Mouse (Mus musculus): Measurements from ENCODE around the gene Fth1. TPM values are rescaled to one million over a fixed set of nuclear protein-coding genes. Genes with fewer than 3 reads are reported as not detected.

Gene Fth1
- total RNA-seq, 2 experiments from 2014 or later, result 2,856 to 3,180 TPM

DNA sequence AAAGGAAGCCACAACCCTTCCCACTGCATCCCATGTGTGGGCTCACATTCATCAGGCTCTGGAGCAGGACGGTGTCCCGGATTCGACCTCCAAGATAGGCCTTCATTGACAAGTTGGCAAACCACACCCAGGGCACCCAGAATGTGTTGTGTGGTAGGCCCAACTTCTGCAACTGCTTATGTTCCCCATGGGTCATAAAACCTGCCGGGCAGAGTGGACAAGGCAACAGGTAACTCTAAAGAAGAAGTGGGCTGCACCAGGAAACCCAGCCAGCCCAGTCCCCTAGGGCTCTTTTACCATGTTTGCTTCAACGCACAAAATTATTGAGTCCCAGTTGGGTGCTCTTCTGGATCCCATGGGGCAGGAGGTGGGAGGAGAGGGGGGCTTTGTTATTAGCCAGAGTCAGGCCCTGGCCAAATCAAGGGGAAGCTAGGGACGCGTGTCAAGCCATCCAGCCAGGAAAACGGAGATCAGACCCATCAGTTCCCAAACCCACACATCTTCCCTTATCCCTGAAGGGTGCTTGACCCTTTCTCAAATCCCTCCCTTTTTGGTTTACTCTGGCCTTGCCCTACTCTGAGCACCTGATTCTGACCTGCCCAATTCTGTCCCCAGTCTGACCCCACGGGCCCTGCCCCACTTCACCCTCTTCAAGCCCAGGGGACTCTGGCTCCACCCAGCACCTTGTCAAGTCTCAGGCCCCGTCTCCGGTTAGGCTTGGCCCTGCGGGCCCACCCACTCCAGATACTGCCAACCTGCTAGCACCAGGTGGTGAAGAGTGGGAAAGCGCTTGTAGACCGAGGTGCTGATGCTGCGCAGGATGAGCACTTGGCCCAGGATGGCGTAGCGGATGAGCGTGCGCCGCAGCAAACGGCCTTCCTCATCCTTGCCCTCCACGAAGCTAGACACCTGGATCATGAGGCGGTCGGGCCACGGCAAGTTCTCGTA is 11.9 kb downstream of the Fth1 start:
- DNase-seq, result no peak

DNA sequence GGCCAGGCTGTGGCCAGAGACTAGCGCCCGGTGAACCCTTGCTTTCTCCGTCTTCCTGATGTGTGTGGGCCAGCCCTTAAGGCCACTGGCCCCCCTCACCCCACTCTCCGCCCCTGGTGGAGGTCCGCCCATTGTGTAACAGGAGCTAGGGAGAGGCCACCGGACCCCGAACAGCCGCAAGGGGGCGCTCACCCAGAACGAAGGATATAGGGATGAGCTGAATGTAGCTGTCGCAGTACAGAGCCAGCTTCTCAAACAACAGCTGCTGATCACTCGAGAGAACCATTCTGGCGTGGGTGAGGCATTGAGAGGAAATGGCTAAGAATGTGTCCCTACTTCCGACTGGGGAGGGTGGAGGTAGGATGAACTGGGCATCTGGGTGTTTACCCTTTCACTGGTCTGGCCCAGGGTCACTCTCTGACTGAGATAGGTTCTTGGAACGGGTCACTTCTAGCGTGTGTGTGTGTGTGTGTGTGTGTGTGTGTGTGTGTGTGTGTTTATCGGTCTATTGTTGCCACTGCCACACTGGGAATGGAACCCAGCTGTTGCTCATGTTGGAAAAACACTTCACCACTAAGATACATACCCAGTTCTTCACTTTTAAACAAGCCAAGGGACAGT is 12.7 kb downstream of the Fth1 start:
- peak; percentile 82 to 84 for DNase-seq

DNA sequence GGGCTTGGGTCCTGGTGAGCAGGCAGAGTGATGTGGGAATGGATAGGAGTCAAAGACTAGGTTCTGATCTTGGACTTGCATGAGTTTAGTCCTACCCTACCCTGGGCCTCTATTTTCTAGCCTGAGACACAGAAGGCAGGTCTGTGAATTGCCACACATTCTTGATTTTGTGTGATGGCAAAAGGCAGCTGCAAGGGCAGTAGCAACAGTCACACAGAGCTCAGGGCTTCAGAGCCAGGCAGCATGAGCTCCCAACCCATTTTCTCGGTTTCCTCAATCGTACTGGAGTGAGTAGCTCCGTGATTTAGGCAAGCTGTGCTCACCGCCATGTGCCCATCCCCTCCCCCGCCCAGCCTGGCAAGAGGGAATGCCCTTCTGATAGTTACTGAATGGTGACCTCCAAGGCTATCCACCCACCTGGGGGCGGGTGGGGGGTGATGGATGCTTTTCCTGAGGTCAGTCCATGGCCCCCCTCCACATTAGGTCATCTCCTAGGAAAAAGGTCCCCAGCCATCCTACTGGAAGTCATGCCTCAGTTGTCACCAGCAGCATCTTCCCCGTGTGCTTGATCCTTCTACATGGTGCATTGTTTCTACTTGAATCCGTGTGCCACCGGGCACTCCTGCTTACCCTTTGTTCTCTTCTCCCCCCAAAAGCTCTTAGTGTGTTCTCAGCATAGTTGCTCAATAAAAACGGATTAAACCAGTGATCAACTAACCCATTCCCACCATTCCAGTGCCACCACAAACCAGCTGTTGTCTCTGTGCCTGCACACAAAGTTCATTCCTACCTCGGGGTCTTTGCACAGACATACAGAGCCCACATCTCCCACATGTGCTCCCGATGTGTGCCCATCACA is 17.0 kb downstream of the Fth1 start:
- no peak for DNase-seq

DNA sequence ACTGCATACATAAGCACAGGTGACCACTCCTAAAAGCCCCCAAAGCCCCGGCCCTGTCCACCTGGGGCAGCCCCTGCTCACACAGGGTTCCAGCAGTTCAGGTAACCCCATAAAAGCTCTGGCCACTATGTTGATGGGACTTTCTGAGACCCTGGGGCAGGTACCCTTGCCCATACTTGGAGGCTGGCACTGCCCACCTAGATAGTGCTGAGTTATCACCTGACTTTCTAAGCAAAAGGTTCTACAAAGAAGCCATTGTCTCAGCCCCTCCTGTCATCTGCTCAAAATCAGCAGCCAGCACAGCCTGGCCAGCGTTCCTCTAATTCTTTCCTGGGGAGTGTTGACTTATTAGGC is 17.6 kb downstream of the Fth1 start:
- DNase-seq, result no peak

DNA sequence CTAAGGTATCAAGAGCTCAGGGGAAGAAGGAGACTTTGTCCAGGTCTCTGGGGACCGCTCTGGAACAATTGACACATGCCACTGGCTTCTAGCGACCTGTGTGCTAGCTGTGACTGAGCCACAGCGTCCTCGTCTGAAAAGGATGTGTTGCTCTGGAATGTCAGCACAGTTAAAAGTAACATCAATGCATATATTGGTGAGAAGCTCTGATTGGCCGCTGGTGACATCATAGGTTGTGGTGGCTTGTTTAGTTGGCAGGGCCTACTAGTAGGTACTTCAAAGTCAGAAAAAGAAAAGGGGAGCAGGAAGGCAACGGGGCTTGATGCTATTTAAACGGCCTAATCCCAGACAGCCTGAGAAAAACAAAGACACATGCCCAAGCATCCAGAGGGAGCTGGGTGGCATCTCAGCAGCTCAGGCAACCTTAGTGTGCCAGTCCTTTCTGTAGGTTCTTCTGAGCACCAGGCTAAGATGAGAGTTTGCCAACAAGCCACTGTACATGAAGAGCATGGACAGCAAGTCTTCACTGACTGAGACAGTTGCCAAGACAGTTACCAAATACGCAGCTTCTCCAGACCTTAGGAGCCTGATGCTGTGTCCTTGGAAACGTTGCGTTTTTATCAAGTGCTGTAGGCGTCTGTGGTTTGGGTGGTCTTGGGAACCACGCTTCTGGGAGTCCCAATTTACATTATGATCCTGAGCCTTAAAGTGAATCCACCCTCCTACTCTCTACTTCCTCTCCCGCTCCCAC is 18.5 kb downstream of the Fth1 start:
- no peak for DNase-seq

DNA sequence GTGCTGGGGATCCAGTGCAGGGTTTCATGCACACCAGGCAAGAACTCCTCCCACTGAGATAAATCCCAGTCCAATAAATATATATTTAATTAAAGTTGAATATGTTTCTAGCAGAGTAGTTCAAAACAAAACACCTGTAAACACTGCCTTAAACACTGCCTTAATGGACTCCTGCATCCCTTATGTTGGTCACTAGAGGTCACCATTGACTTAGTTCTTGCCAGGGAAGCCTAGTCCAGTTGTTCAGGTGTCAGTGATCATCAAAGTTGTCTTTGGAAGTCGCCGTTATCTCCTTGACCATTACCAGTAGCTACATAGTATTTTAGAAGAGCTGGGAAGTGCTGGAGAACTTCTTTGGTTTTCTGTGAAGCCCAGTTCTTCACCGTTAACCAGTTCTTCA is 19.9 kb downstream of the Fth1 start:
- no peak for DNase-seq

DNA sequence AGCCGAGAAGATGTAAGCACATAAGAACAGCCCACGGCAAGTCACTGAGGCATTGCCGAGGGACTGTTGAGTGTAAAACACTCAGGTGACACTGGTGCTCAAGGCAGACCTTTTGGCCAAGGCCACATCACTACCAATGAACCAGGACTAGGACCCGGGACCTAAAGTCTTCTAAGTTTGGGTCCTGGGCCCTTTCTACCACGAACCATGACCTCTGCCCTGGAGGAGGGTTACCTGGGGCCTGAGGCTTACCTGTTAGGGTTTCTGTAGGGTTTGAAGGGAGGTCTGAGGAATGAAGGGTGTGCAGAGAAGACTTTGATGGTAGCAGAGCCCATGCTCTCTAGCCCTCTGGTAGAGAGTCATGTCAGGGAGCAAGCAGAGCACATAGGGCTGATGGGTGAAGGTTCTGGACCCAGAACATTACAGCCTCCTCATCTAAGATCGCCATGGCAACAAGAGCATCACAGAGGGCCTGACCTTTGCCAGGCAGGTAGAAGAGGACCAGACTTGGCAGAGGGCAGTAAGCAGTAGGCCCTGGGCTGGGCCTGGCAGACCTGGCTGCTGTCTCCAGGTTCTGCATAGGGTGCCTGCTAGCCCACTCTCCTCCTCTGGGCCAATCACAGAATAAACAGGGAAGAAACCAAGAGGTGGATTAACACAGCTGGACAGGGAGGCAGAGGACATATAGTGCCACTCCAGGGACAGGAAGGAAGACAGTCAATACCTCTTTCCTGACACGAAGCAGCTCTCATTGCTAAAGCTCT is 21.0 kb downstream of the Fth1 start, which contains the start of the genes Best1 and Rab3il1:
Best1 (minus strand) TSS at position 428 of the 764 bp plus-strand sequence.
Rab3il1 (plus strand) TSS at position 464 of the 764 bp plus-strand sequence.
- no peak for DNase-seq

DNA sequence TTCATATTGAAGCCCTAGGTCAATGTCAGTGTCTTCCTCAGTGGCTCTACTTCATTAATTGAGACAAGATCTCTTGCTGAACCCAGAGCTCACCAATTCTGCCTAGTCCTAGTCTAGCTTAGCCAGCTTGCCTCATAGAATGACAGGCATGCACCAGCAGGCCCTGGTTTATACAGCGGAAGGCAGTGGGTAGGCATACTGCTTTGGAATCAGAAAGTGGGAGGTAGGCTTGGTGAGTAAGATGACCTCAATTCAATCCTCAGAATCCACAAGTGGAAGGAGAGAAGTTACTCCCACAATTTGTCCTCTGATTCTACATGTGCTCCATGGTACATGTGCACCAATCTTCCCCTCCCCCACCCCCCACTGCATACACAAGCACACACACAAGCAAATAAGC is 23.3 kb downstream of the Fth1 start:
- DNase-seq, result no peak

DNA sequence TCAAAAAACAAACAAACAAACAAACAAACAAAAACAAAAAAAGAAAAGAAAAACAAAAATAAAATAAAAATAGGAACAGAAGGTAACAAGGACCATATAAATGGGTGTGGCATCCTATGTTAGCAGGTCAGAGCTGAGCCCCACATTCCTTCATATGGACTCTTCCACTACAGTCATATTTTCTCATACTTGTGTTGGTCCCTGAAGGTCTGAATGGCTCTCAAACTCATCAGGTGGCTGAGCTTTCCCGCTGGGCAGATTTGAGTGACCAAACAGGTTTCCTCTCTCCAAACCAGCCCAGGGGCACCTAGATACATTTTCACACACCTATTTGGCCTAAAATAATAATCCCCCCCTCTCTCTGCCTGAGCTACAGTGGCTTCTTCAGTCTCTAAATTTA is 31.0 kb downstream of the Fth1 start:
- no peak for DNase-seq

DNA sequence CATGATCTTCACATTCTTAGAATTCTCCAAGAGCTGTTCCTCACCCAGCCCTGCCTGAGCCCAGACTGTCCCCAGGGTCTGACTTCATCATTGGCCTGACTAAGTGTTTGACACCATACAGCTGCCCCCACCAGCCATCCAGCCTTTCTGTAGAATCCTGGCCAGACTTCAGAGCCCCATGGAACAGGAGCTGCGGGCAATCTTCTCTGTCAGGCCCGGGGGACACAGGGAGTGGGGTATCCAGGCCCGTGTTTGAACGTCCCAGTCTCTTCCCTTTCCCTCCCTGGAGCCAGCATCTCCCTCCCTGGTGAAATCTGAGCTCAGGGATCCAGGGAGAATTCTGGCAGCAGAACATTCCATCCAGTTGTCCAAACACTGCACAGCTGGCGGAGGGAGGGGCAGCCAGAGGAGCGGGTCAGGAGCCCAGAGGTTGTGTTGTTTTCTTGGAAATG is 32.5 kb downstream of the Fth1 start:
- no peak for DNase-seq

DNA sequence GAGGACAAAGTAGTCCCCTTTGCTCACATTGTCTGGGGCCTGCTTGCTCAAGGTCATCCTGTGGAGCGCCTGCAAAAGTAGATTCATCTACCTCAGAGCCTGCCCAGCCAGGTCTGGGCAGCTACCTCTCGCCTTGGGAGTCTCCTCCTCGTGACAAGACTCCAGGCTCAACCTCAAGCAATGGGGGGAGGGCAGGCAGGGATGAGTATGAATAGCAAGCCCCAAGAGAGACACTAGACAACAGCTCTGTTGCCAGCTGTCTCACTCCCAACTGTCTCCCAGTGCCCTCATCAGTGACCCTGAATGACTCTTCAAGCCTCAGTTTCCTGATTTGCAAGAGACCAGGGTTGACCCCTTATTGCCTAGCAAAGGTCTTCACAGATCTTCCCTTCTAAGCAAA is 33.0 kb downstream of the Fth1 start:
- DNase-seq, result no peak

DNA sequence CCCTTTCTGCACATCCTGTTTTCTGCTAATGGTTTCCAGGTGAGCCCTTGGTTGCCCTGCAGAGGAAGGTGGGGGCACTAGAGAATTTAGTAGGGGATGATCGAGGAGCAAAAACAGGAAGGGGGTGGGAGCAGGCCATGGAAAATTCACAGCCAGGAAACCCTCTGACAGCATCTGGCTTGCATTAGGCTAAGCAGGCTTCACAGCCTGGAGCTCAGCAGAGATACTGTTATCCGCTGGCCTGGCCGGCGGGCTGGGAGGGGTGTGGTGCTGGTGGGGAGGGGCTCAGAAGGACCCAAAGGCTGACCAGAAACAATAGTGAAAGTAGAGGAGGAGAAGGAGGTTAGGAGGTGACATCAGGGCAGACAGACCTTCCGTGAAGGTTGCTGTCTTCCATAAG is 33.5 kb downstream of the Fth1 start:
- no peak for DNase-seq

DNA sequence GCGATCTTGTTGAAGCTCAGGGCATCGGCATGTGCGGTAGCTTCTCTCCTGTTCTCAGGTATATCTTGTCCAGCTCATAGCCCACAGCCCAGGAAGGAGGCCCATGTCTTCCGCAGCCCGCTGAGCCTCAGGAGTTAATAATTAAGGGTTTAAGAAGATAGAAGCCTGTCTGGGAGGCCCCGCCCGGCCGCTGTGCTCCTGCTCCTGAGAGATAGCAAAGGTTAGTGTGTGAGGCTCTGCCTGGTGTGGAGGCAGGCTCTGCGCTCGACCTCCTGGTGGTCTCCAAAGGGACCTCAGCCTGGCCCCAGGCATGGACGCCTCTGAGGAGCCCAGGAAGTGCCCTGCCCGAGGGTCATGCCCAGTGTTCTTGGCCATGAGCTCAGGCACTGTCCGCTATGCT is 34.4 kb downstream of the Fth1 start:
- DNase-seq, result no peak

DNA sequence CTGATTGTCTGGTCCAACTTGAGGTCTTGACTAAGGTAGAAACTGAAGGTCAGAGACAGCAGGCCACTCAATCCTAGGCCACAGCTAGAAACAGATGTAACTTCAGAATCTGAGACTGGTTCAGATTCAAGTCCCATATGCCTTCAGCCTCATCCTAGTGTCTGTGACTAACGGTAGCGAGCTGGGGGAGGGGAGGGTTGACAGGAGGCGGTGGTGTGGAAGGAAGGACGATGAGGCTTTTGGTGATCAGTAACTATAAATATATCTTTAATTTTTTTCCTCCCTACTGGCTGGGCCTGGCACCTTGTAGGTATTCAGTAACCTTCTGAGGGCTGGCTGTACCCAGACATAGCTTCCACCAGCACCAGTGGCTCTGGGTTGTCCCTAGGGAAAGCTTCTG is 35.0 kb downstream of the Fth1 start:
- DNase-seq, result no peak

DNA sequence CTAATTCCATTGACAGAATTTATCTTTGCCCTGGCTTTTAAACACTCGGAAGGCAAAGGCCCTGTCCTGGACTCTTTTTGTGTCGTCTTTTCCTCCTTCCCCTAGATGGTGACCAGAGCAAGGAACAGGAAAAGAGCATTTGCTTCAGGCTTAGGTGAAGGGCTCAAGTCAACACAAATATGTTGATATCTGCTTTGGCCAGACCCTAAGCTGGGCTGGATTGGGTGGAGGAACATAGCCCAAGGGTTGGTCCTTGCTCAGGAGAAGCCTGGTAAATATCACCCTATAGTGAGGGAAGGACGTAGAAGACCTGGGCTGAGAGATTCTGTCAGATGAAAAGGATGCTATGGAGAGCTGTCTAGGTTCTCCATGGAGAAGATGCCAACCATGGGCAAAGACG is 35.8 kb downstream of the Fth1 start:
- DNase-seq, result no peak

DNA sequence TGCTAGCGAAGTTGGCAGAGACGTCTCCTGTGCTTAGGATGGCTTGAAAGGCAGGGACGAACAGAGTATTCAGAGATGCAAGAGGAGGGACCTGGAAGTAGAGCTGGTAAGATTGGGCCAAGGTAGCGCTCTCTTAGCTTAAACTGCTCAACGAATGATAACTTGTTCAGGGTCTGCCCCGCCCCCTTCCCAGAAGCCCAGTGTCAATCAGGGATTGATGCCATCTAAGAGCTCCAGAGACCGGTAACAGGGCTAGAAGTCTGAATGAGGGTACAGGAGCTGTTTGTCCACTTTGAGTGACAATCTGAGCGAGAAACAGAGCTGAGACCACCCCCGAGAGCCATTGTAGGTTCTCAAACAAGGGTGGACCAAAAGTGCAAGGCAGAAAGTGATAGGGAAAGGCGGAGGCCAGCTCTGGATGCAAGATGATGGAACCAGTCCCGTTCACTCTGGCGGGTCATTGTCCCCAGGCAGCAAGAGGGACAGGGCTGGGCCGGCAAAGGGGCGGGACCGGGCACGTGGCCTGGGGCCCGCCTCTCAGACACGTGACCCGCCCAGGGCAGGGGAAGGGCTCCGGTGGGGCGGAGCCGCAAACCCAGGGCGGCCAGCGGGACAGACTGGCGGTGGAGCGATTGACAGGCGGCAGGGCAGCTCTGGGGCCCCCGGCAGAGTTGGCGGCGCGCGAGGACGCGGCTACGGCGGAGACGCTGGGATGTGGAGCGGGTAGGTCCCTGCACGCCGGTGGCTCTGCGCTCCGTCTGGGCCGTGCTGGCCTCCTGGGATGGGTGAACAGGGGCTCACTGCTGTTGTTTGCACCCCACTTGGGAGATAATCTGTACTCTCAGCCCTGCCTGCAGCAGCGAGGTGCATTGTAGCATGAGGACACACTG is 37.5 kb downstream of the Fth1 start:
- peak; percentile 83 to 87 for DNase-seq

DNA sequence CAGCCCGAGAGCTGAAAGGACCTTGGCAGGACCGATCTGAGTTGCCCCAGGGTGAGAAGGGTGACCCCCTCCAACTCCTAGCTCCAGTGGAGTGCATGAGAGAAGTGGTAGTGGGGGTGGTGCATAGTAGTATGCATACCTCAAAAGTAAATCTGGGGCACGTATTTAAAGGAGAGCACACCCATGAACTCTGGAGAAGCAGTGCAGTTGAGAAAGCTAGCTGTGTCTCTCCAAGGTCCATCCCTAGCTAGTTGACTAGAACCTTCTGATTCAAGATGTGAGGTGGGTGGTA is 38.1 kb downstream of the Fth1 start:
- DNase-seq, result no peak

DNA sequence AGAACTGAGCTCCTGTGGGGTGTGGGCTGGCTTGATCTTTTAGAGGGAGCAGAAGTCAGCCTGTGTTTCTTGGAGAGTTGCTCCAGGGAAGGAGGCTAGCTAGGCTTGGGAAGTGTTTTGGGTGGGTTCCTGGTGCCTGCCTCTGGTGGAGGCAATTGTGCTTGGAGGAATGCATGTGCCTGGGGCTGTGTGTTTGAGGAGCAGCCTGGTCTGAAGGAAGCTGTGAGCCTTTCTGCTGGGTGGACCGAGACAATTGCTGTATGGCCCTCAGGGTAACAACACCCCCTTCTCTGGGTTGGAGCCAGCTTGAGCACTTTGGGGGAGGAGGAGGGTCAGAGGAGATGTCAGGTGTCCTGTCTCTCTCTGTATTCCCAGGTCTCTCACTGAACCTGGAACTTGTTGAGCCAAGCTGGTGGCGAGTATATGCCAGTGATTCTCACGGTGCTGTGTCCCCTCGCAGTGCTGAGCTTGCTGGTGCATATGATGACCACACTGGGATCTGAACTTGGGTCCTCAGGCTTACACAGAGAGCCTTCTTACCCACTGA is 38.9 kb downstream of the Fth1 start:
- DNase-seq, result no peak

DNA sequence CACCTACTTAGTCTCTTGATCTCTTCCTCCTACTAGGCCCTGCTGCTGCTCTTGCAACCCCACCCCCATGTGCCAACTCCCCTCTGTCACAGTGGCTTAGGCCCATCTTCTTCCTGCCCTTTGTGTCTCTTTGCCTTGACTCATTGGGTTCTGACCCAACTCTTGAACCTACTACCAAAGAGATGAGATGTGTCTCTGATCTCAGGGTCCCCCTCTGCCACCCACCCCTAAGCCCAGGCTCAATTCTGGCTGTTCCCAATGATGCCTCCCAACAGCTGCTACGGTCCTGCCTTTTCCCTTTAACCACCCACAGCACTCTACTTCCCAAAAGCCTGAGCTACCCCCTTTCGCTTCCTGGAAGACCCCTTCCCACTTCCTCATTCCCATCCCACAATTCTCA is 41.6 kb downstream of the Fth1 start:
- no peak for DNase-seq

Data from layer of hippocampus, postnatal 36 days (tissue).